Mouse (Mus musculus) heart, embryonic 10.5 days (tissue): Measurements from ENCODE around the gene Best1. TPM values are rescaled to one million over a fixed set of nuclear protein-coding genes. Genes with fewer than 3 reads are reported as not detected.

Source experiments
- DNase-seq: peaks from one replicate; pipeline ENCODE4 v3.0.0-alpha.2; 2017; ENCODE audit warnings: low spot score
- H3K27ac ChIP-seq: fragments of 300-500 bp; sonication (generic); 2 replicates; pipeline ENCODE4 v1.5.1; 2016; ENCODE audit warnings: mild to moderate bottlenecking
- H3K27me3 ChIP-seq: fragments of 300-500 bp; sonication (generic); 2 replicates; pipeline ENCODE4 v1.6.1; 2016; ENCODE audit warnings: mild to moderate bottlenecking; ENCODE audit not compliant: poor library complexity, insufficient read depth, severe bottlenecking
- H3K36me3 ChIP-seq: fragments of 300-500 bp; sonication (generic); 2 replicates; pipeline ENCODE4 v1.6.1; 2016; ENCODE audit warnings: mild to moderate bottlenecking, moderate library complexity
- H3K4me1 ChIP-seq: fragments of 300-500 bp; sonication (generic); 2 replicates; pipeline ENCODE4 v1.6.1; 2016; ENCODE audit warnings: mild to moderate bottlenecking
- H3K4me3 ChIP-seq: fragments of 300-500 bp; sonication (generic); 2 replicates; pipeline ENCODE4 v1.5.1; 2016; ENCODE audit warnings: mild to moderate bottlenecking, moderate library complexity
- H3K9me3 ChIP-seq: fragments of 300-500 bp; sonication (generic); 2 replicates; pipeline ENCODE4 v1.6.1; 2016; ENCODE audit warnings: mild to moderate bottlenecking, moderate library complexity
- WGBS: fragments of 180-500 bp; shearing (Covaris S2); methylation state at CpG from one replicate; pipeline ENCODE4 v1.1.7; 2016; 5-methylcytosine and 5-hydroxymethylcytosine counted together
- polyA plus RNA-seq: library from polyadenylated mRNA; unstranded; fragments of >200 nt; fragmentation: Nextera tagmentation; extraction: Ambion mirVana; gene quantifications from 2 replicates; pipeline ENCODE4 v1.2.1, GENCODE M21; 2016

The Best1 gene
- polyA plus RNA-seq, 1 experiment from 2014 or later: 0.95 TPM

GRCm38 (mm10) chr19:10019214-10019760 lies 17.9 kb upstream of the Best1 start:
- H3K27ac ChIP-seq: peak overlapping the region; percentile 90
- WGBS: 77% methylated on average over 4 of the region's 4 CpGs

GRCm38 (mm10) chr19:10018527-10018818 lies 17.0 kb upstream of the Best1 start:
- no peaks in the 10 kb centered on the region for H3K36me3 ChIP-seq
- H3K27me3 ChIP-seq: peaks cover 4% of the 10 kb centered on the region; the same call in 1 of the 2 replicates
- no peak for DNase-seq
- WGBS: 0% methylated on average over 3 of the region's 3 CpGs
- H3K27ac ChIP-seq: peak overlapping the region; percentile 90
- H3K4me3 ChIP-seq: peak overlapping the region; percentile 67
- H3K9me3 ChIP-seq: no peaks in the 10 kb centered on the region
- peaks cover 77% of the 10 kb centered on the region for H3K4me1 ChIP-seq

More at GRCm38 (mm10) chr19:10019214-10019760, 17.9 kb upstream of the Best1 start:
- Histone ChIP-seq H3K9me3 (no peaks in the 10 kb centered on the region), H3K27me3 (peaks cover 4% of the 10 kb centered on the region; the same call in 1 of the 2 replicates), H3K4me3 (peak overlapping the region; percentile 67), H3K4me1 (peaks cover 76% of the 10 kb centered on the region), H3K36me3 (no peaks in the 10 kb centered on the region)
- no peak for DNase-seq

- H3K27ac ChIP-seq: peak overlapping the region; percentile 90
- H3K9me3 ChIP-seq: no peaks in the 10 kb centered on the region
- WGBS: 5% methylated on average over 43 of the region's 44 CpGs
These were observed 16.4 kb upstream of the Best1 start for GRCm38 (mm10) chr19:10017637-10018526.

GRCm38 (mm10) chr19:10016151-10016550 lies 14.7 kb upstream of the Best1 start:
- Histone ChIP-seq H3K9me3 (no peaks in the 10 kb centered on the region), H3K4me3 (peak overlapping the region; percentile 67), H3K27ac (peak overlapping the region; percentile 90), H3K36me3 (no peaks in the 10 kb centered on the region), H3K4me1 (peaks cover 68% of the 10 kb centered on the region), H3K27me3 (peaks cover 4% of the 10 kb centered on the region; the same call in 1 of the 2 replicates)
- WGBS: 61% methylated on average over 4 of the region's 4 CpGs
- no peak for DNase-seq

More at GRCm38 (mm10) chr19:10017637-10018526, 16.4 kb upstream of the Best1 start:
- Histone ChIP-seq H3K4me1 (peaks cover 77% of the 10 kb centered on the region), H3K4me3 (peak overlapping the region; percentile 67), H3K36me3 (no peaks in the 10 kb centered on the region), H3K27me3 (peaks cover 4% of the 10 kb centered on the region; the same call in 1 of the 2 replicates)
- DNase-seq: peak; percentile 96

GRCm38 (mm10) chr19:10015442-10015841 lies 14.0 kb upstream of the Best1 start:
- Histone ChIP-seq H3K27me3 (peaks cover 4% of the 10 kb centered on the region; the same call in 1 of the 2 replicates), H3K4me1 (peaks cover 68% of the 10 kb centered on the region), H3K4me3 (peak overlapping the region; percentile 67), H3K27ac (peak overlapping the region; percentile 90), H3K9me3 (no peaks in the 10 kb centered on the region), H3K36me3 (no peaks in the 10 kb centered on the region)
- no peak for DNase-seq
- WGBS: 49% methylated on average over 4 of the region's 4 CpGs

GRCm38 (mm10) chr19:10014824-10015223 lies 13.4 kb upstream of the Best1 start:
- peak; percentile 94 for DNase-seq
- H3K4me3 ChIP-seq: peak overlapping the region; percentile 67
- H3K36me3 ChIP-seq: no peaks in the 10 kb centered on the region
- H3K4me1 ChIP-seq: peaks cover 68% of the 10 kb centered on the region
- peaks cover 3% of the 10 kb centered on the region; the same call in 1 of the 2 replicates for H3K27me3 ChIP-seq
- 52% methylated on average over 13 of the region's 13 CpGs for WGBS
- no peaks in the 10 kb centered on the region for H3K9me3 ChIP-seq
- peak overlapping the region; percentile 90 for H3K27ac ChIP-seq

- H3K27ac ChIP-seq: peak overlapping the region; percentile 90
- 16% methylated on average over 5 of the region's 5 CpGs for WGBS
- peaks cover 62% of the 10 kb centered on the region for H3K4me1 ChIP-seq
- no peaks in the 10 kb centered on the region for H3K36me3 ChIP-seq
- H3K27me3 ChIP-seq: no peaks in the 10 kb centered on the region
- no peaks in the 10 kb centered on the region for H3K9me3 ChIP-seq
- peak; percentile 95 for DNase-seq
- no peak overlapping the region; the same call in 1 of the 2 replicates for H3K4me3 ChIP-seq
These were observed 12.5 kb upstream of the Best1 start for GRCm38 (mm10) chr19:10013913-10014312.

GRCm38 (mm10) chr19:10013348-10013747 lies 11.9 kb upstream of the Best1 start:
- Histone ChIP-seq H3K36me3 (no peaks in the 10 kb centered on the region), H3K27me3 (no peaks in the 10 kb centered on the region), H3K27ac (peak overlapping the region; percentile 90), H3K9me3 (no peaks in the 10 kb centered on the region), H3K4me1 (peaks cover 56% of the 10 kb centered on the region), H3K4me3 (no peak overlapping the region)
- DNase-seq: no peak
- WGBS: 16% methylated on average over 3 of the region's 3 CpGs

- Histone ChIP-seq H3K36me3 (no peaks in the 10 kb centered on the region), H3K4me1 (peaks cover 51% of the 10 kb centered on the region), H3K27ac (peak overlapping the region; percentile 90), H3K4me3 (peak overlapping the region; percentile 23; the same call in 1 of the 2 replicates), H3K27me3 (no peaks in the 10 kb centered on the region), H3K9me3 (no peaks in the 10 kb centered on the region)
- peak; percentile 88 for DNase-seq
- 15% methylated on average over 6 of the region's 6 CpGs for WGBS
These were observed 11.4 kb upstream of the Best1 start for GRCm38 (mm10) chr19:10012827-10013278.

GRCm38 (mm10) chr19:10011408-10011807 lies 10.0 kb upstream of the Best1 start:
- 77% methylated on average over 1 of the region's 1 CpGs for WGBS

GRCm38 (mm10) chr19:10003696-10004095 lies 2.3 kb upstream of the Best1 start:
- no peak overlapping the region for H3K27ac ChIP-seq
- no peaks in the 10 kb centered on the region for H3K4me1 ChIP-seq
- WGBS: 91% methylated on average over 1 of the region's 1 CpGs
- DNase-seq: no peak
- peaks cover 3% of the 10 kb centered on the region; the same call in 1 of the 2 replicates for H3K9me3 ChIP-seq
- no peak overlapping the region for H3K4me3 ChIP-seq
- H3K27me3 ChIP-seq: no peaks in the 10 kb centered on the region
- no peaks in the 10 kb centered on the region for H3K36me3 ChIP-seq

More at GRCm38 (mm10) chr19:10011408-10011807, 10.0 kb upstream of the Best1 start:
- Histone ChIP-seq H3K36me3 (no peaks in the 10 kb centered on the region), H3K9me3 (no peaks in the 10 kb centered on the region), H3K4me1 (peaks cover 42% of the 10 kb centered on the region), H3K27ac (no peak overlapping the region), H3K4me3 (no peak overlapping the region), H3K27me3 (no peaks in the 10 kb centered on the region)
- DNase-seq: no peak

- Histone ChIP-seq H3K9me3 (peaks cover 3% of the 10 kb centered on the region; the same call in 1 of the 2 replicates), H3K27me3 (no peaks in the 10 kb centered on the region), H3K27ac (no peak overlapping the region), H3K4me3 (no peak overlapping the region), H3K36me3 (no peaks in the 10 kb centered on the region), H3K4me1 (peaks cover 6% of the 10 kb centered on the region)
- WGBS: 19% methylated on average over 3 of the region's 3 CpGs
- DNase-seq: no peak
These were observed 1.1 kb downstream of the Best1 start for GRCm38 (mm10) chr19:10000330-10000729.
